Mouse (Mus musculus) stomach, embryonic 16.5 days (tissue): ENCODE results near the gene Ankrd28. TPM values are rescaled to one million over a fixed set of nuclear protein-coding genes. Genes with fewer than 3 reads are reported as not detected.

Experiments
- ATAC-seq: fragments of 200-750 bp; cut with Nextera tagmentation; 2 replicates; pipeline ENCODE4 v1.8.0; 2017; ENCODE audit warnings: moderate number of reproducible peaks, moderate TSS enrichment; ENCODE audit not compliant: insufficient read depth, low FRiP score
- H3K27ac ChIP-seq: fragments of 300-500 bp; sonication (generic); 2 replicates; pipeline ENCODE4 v1.5.1; 2014; ENCODE audit warnings: low read length
- H3K27me3 ChIP-seq: fragments of 300-500 bp; sonication (generic); 2 replicates; pipeline ENCODE4 v1.6.1; 2014; ENCODE audit warnings: low read length, control low read depth, mixed read lengths; ENCODE audit not compliant: control insufficient read depth, insufficient read depth
- H3K36me3 ChIP-seq: fragments of 300-500 bp; sonication (generic); 2 replicates; pipeline ENCODE4 v1.6.1; 2014; ENCODE audit warnings: low read length; ENCODE audit not compliant: control insufficient read depth, insufficient read depth
- H3K4me1 ChIP-seq: fragments of 300-500 bp; sonication (generic); 2 replicates; pipeline ENCODE4 v1.6.1; 2014; ENCODE audit warnings: low read length, control low read depth, mixed read lengths; ENCODE audit not compliant: control insufficient read depth, insufficient read depth
- H3K4me2 ChIP-seq: fragments of 300-500 bp; sonication (generic); 2 replicates; pipeline ENCODE4 v1.6.1; 2014; ENCODE audit warnings: low read depth, low read length, mixed read lengths
- H3K4me3 ChIP-seq: fragments of 300-500 bp; sonication (generic); replicated peaks from 2 replicates; pipeline ENCODE4 v1.5.1; 2014; ENCODE audit warnings: mild to moderate bottlenecking, low read length
- H3K9ac ChIP-seq: fragments of 300-500 bp; sonication (generic); 2 replicates; pipeline ENCODE4 v1.6.1; 2014; ENCODE audit warnings: low read length
- H3K9me3 ChIP-seq: fragments of 300-500 bp; sonication (generic); replicated peaks from 2 replicates; pipeline ENCODE4 v1.6.1; 2016; ENCODE audit warnings: low read length, control low read depth; ENCODE audit not compliant: control insufficient read depth
- WGBS: fragments of 180-500 bp; shearing (Covaris S2); extraction: QIAGEN DNeasy Blood & Tissue Kit; methylation state at CpG from one replicate; pipeline ENCODE4 v1.1.7; 2014; 5-methylcytosine and 5-hydroxymethylcytosine counted together
- polyA plus RNA-seq: library from polyadenylated mRNA; unstranded; fragments of >200 nt; fragmentation: Nextera tagmentation; extraction: Ambion mirVana; gene quantifications from 2 replicates; pipeline ENCODE4 v1.2.1, GENCODE M21; 2015

The Ankrd28 gene
- polyA plus RNA-seq, 1 experiment from 2014 or later, result 8.4 TPM

DNA sequence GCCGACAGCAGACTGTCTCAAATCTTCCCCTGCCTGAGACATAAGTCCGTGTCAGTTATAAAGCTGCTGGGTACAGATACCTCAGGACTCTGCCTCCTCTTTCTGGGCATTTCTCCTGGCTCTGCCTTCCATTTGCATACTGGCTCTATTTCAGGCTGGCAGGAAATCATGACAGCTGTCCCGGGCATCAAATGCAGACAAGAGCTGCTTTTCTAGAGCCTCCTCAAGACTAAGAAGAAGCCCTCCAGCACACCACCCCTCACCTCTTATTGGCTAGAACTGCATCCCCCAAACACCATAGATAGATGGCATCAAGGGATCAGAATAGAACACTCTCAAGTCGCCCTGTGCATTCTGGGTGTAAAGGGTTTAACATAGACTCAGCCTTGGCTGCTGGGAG lies 24.2 kb upstream of the Ankrd28 start:
- no peak overlapping the region for H3K4me2 ChIP-seq
- no peaks in the 10 kb centered on the region for H3K27me3 ChIP-seq
- no peaks in the 10 kb centered on the region for H3K36me3 ChIP-seq
- H3K9me3 ChIP-seq, result no peaks in the 10 kb centered on the region
- H3K9ac ChIP-seq, result no peak overlapping the region
- H3K27ac ChIP-seq, result no peak overlapping the region
- no peaks in the 10 kb centered on the region for H3K4me1 ChIP-seq
- 74% methylated on average over 4 of the region's 4 CpGs for WGBS
- no peak overlapping the region for H3K4me3 ChIP-seq
- ATAC-seq, result no peak

GRCm38 (mm10) chr14:31843571-31843970 lies 13.1 kb upstream of the Ankrd28 start:
- H3K9me3 ChIP-seq, result no peaks in the 10 kb centered on the region
- no peak overlapping the region for H3K4me3 ChIP-seq
- no peak overlapping the region for H3K4me2 ChIP-seq
- no peak for ATAC-seq
- H3K36me3 ChIP-seq, result no peaks in the 10 kb centered on the region
- no peak overlapping the region for H3K9ac ChIP-seq
- no peak overlapping the region for H3K27ac ChIP-seq
- WGBS, result 50% methylated on average over 4 of the region's 4 CpGs
- no peaks in the 10 kb centered on the region for H3K27me3 ChIP-seq
- H3K4me1 ChIP-seq, result no peaks in the 10 kb centered on the region

- H3K4me1 ChIP-seq, result peaks cover 4% of the 10 kb centered on the region
- no peaks in the 10 kb centered on the region for H3K9me3 ChIP-seq
- no peak overlapping the region for H3K4me2 ChIP-seq
- no peak overlapping the region for H3K9ac ChIP-seq
- no peak overlapping the region for H3K4me3 ChIP-seq
- 39% methylated on average over 4 of the region's 4 CpGs for WGBS
- no peaks in the 10 kb centered on the region for H3K36me3 ChIP-seq
- H3K27me3 ChIP-seq, result no peaks in the 10 kb centered on the region
- ATAC-seq, result no peak
- H3K27ac ChIP-seq, result no peak overlapping the region
Observed at GRCm38 (mm10) chr14:31832022-31832421, 1.6 kb upstream of the Ankrd28 start.

GRCm38 (mm10) chr14:31831370-31831712 lies 890 bp upstream of the Ankrd28 start:
- Histone ChIP-seq H3K4me3 (peak overlapping the region; percentile 58), H3K4me2 (peak overlapping the region; percentile 87), H3K36me3 (no peaks in the 10 kb centered on the region), H3K4me1 (peaks cover 4% of the 10 kb centered on the region), H3K9me3 (no peaks in the 10 kb centered on the region), H3K27ac (0 out of 2 replicates have a peak overlapping the region, but pooled peaks have one; percentile 29), H3K9ac (peak overlapping the region; percentile 92), H3K27me3 (no peaks in the 10 kb centered on the region)
- ATAC-seq, result no peak
- 6% methylated on average over 7 of the region's 7 CpGs for WGBS

DNA sequence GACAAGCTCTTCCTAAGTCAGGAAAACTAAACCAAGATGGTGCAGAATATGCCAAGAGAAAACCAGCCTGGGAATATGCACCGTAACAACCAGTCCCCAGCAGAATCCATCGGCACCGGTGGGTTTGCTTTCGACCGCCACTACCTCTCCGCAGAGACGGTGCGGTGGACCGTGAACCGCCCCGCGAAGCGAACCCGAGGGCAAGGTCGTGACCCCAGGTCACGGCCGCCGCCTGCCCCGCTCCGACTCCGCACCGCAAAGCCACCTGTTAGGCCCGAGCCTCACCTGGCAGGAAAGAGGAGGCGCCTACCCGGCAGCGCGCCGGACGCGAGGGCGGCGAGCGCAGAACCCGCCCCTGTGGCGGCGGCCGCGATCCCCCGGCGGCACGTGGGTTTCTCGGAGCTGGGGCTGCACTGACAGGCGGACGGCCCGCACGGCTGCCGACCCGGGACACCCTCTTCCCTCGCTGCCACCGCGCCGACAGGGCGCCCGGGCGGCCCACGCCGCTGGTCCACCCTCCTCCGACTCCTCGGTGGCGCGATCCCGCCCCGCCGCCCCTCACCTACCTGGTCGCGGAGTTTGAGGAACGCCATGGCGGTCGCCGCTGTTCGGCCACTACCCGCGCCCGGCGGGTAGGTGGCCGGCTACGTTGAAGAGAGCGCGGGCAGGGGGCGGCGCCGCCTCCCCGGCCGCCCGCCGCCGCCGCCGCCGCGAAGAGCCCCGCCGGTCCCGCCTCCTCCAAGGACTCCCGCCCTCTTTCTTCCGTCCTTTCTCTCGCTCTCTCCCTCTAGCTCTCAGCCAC lies 489 bp downstream of the Ankrd28 start:
- peak overlapping the region; percentile 92 for H3K9ac ChIP-seq
- no peaks in the 10 kb centered on the region for H3K27me3 ChIP-seq
- H3K4me1 ChIP-seq, result peaks cover 4% of the 10 kb centered on the region
- peak; percentile 20; the same call in 1 of the 2 replicates for ATAC-seq
- under 1% methylated on average over 78 of the region's 97 CpGs for WGBS
- peak overlapping the region; percentile 86 for H3K4me2 ChIP-seq
- H3K27ac ChIP-seq, result peak overlapping the region; percentile 91
- no peaks in the 10 kb centered on the region for H3K36me3 ChIP-seq
- H3K4me3 ChIP-seq, result peak overlapping the region; percentile 58
- H3K9me3 ChIP-seq, result no peaks in the 10 kb centered on the region

DNA sequence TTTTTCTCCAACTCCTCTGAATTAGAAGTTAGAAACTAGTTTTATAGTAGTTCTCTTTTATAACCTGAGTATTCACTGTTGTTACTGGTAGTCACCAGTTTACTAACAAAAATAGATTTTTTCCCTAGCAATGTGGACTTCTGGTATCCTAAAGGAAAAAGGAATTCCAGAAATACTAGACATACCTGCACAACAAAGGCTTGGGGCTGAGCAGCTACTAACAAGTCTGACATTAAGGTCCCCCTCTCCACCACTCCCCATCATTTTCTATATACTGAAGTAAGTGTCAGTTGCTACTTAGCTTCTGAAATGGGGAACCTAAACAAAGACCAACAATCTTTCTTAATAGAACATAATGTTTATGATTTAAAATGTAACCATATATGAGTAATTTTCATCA lies 3.2 kb downstream of the Ankrd28 start:
- Histone ChIP-seq H3K9ac (no peak overlapping the region), H3K27me3 (no peaks in the 10 kb centered on the region), H3K27ac (no peak overlapping the region), H3K9me3 (no peaks in the 10 kb centered on the region), H3K4me2 (no peak overlapping the region), H3K4me3 (no peak overlapping the region), H3K4me1 (peaks cover 4% of the 10 kb centered on the region), H3K36me3 (no peaks in the 10 kb centered on the region)
- no peak for ATAC-seq

DNA sequence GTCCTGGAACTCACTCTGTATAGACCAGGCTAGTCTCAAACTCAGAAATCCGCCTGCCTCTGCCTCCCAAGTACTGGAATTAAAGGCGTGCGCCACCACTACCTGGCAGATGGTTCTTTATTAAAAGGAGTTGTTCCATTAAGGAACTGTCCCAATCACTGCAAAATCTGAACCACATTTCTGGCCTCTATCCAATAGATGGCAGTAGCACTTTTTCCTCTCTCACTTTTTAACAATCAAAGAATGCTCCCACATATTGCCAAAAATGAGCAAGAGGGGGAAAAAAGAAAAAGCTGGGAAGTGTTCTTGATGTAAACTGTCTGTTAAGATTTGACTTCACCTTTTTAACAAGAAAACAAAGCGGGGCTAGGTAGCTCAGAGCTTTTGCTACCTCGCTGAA lies 20.5 kb downstream of the Ankrd28 start:
- H3K4me3 ChIP-seq, result no peak overlapping the region
- no peaks in the 10 kb centered on the region for H3K36me3 ChIP-seq
- no peak for ATAC-seq
- H3K27ac ChIP-seq, result no peak overlapping the region
- no peak overlapping the region for H3K4me2 ChIP-seq
- no peaks in the 10 kb centered on the region for H3K27me3 ChIP-seq
- no peaks in the 10 kb centered on the region for H3K9me3 ChIP-seq
- H3K9ac ChIP-seq, result no peak overlapping the region
- H3K4me1 ChIP-seq, result peaks cover 4% of the 10 kb centered on the region; the same call in 1 of the 2 replicates
- 92% methylated on average over 5 of the region's 5 CpGs for WGBS

- no peaks in the 10 kb centered on the region for H3K27me3 ChIP-seq
- H3K4me3 ChIP-seq, result no peak overlapping the region
- H3K4me2 ChIP-seq, result no peak overlapping the region
- no peaks in the 10 kb centered on the region for H3K4me1 ChIP-seq
- 65% methylated on average over 2 of the region's 2 CpGs for WGBS
- no peaks in the 10 kb centered on the region for H3K9me3 ChIP-seq
- H3K36me3 ChIP-seq, result no peaks in the 10 kb centered on the region
- no peak for ATAC-seq
- no peak overlapping the region for H3K9ac ChIP-seq
- no peak overlapping the region for H3K27ac ChIP-seq
Observed at GRCm38 (mm10) chr14:31803791-31804190, 26.7 kb downstream of the Ankrd28 start.

- Histone ChIP-seq H3K4me2 (no peak overlapping the region), H3K27me3 (no peaks in the 10 kb centered on the region), H3K9ac (no peak overlapping the region), H3K4me1 (0 out of 2 replicates have a peak, but pooled peaks cover 3% of the 10 kb centered on the region), H3K27ac (no peak overlapping the region), H3K36me3 (no peaks in the 10 kb centered on the region), H3K9me3 (no peaks in the 10 kb centered on the region), H3K4me3 (no peak overlapping the region)
- WGBS, result 85% methylated on average over 7 of the region's 7 CpGs
- no peak for ATAC-seq
Observed at GRCm38 (mm10) chr14:31800976-31801375, 29.5 kb downstream of the Ankrd28 start.
